Mouse (Mus musculus) kidney, adult 18-20 months (tissue): ENCODE results near the gene Ivd.

Experiments
- DNase-seq: peaks from one replicate; pipeline ENCODE4 v3.0.0; 2021

The Ivd gene

DNA sequence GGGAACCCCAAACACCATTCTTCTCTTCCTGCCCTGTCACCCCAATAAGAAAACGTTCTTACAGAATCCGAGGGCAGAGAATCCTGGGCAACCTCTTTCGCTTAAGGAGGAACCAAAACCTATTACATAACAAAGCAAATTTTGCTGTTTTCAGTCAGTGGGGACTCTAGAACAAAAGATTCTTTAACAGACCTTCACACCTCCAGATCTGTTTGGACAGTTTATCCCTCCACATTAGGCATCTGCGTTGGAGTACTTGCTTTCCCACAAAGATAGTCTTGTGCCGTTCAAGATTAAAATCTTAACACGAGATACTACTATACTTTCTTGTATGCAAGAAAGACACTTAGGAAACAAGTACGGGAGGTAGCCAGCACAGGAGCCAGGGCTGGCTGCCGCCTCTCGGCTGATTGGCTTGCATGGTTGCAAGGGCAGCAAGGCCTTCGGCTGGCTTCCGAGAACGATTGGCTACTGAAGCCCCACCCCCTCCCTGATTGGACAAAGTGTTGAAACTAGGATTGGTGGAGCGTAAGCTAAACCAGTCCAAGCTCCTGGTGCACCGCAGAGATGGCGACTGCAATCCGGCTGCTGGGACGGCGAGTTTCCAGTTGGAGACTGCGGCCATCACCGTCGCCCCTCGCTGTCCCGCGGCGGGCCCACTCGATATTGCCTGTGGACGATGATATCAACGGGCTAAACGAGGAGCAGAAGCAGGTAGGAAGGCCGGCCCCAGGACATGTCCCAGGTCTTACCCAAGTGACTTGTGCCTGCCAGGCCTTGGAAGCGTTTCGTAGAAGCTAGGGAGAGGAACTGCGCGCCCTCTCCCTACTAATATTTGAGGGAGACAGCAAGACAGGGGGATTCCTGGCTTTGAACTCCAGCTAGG is at the start of gene Ivd:
TSS of gene Ivd (plus strand) at position 501 of the 886 bp plus-strand sequence.
- peak; percentile 92 for DNase-seq

DNA sequence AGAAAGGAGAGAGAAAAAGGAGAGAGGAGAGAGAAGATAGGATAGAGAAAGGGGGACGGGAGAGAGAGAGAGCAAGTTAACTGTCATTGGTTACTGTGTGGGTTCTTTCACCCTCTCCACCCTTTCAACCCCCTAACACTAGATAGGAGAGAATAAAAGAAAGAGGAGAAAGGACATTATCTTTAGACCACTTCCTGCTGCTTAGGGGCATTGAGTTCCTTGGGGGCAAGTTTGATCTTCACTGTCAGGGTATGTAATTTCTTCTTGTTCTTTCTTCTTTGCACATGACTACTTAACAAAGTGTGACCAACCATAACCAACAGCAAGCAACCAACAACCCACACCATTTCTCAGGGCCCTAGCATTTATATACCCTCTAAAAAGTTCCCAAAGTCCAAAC is 49.0 kb upstream of the Ivd start:
- no peak for DNase-seq

DNA sequence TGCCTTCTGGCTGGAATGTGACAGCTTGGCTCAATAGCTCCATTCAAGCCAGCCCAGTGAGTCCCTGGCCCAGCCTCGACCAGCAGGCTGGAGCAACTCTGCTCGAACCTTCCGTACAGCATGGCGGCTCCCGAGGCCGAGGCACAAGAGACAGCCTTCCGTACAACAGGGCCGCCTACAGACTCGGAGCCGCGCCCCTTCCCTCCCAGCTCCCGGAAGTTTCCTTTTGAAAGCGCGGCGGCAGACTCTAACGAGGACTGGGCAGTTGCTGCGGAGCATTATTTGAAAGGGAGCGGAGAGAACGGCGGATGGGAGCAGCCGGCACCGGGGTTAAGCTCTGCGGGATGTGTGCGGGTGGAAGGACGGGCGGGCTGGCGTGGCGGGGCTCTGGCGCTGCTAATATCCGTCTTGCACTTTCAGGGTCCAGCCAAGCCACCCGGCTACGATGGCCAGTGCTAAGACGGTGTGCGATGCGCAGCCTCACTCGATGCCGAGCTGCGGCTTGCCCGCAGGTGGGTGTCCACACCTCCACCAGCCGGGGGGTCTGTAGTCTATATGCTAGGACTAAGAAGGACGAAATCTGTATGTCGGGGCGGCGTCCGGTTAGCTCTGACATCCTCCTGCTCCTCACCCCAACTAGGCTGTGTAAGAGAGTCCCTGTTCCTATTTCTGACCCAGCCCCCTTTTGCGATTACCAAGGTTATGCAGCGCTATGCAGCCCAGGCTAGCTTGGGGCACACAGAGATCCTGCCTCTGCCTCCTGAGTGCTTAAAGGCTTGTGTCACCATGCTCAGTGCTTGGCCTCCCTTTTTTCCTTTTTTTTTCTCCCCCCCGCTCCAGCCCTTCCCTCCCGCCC is 47.5 kb upstream of the Ivd start, which contains the start of gene Knstrn:
TSS of gene Knstrn (plus strand) at position 23 of the 856 bp plus-strand sequence.
- DNase-seq: peak; percentile 89

DNA sequence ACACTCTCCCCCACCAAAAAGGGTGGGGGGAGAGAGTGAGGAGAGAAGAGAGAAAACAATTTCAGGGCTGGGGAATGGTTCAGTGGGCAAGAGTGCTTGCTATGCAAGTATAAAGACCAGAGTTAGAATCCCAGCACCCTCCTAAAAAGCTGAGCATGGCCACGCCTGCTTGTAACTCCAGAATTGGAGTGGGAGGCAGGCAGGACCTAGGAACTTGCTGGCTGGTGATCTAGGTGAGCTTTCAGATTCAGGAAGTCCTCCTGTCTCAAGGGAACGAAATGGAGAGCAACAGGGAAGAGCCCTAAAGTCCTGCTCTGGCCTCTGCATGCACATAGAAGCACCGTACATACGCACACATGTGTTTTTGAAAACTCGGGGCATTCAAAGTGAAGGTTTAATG is 39.0 kb upstream of the Ivd start:
- no peak for DNase-seq

DNA sequence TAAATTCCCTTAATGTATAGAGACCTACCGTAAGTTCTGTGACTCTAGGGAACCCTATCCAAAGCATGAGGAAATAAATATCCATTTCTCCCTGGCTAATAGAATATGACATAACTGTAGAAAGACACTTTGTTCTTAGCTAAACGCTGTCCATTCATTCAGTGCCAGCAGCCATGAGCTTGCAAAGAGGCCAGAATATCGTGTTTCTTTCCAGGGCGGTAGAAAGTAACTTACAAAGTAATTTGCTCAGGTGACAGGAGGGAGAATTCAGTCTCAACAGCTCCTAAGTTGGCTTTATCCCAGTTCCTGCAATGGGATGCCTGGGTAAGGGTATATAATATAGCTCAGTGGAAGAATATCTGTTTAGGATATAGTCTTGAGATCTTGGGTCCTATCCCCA is 37.4 kb upstream of the Ivd start:
- no peak for DNase-seq

DNA sequence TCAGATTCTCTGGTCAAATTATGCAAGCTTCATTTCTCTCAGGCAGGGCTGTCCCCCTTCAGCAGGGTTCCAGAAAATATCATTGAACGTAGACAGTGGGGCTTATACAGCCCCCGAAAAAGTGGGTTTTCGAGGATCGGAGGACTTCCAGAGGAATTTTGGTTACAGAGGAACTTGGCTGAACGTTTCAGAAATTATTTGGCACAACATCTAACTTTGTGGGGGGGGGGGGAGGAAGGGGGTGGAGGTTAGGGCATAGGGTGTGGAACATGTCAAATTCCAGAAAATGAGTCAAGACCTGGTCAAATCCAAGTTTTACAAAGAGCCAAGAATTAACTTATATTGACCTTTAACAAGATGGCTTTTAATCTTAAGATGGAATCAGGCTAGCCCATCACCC is 32.7 kb upstream of the Ivd start:
- DNase-seq: no peak

DNA sequence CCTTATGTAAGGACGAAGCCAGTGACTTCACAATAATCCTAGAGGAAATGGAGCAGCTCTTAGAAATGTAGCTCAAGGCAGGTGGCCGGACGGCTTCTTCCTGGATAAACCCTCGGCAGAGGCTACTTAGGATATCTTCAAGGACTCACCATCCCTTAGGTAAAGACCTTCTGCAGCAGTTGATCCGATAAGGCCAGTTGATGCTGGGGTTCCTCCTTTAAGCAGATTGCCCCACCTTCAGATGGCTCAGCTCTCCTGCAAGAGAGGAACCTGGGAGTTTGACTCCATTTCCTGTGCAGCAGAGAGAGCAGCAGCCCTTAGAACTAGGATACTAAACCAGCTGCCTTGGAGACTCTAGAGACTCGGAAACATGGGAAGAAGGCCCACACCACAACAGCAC is 27.7 kb upstream of the Ivd start:
- no peak for DNase-seq

DNA sequence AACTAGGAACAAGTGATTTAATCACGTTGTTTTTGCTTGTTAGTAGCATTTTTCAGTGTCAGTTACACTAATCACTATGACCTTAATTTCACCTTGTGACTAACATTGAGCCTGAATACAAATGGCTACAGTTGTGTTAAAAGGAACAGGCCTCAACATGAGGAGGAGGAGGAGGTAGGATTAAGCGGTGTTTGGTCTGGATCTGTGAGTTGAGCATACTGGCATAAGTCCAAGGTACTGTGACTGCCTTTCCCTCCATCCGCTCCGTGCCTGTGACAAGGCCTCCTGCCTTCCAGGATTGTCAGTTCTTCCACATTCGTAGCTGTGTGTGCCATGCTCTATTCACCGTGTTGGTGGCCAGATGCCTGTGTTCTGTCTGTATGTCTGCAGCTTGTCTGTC is 26.6 kb upstream of the Ivd start:
- DNase-seq: no peak

DNA sequence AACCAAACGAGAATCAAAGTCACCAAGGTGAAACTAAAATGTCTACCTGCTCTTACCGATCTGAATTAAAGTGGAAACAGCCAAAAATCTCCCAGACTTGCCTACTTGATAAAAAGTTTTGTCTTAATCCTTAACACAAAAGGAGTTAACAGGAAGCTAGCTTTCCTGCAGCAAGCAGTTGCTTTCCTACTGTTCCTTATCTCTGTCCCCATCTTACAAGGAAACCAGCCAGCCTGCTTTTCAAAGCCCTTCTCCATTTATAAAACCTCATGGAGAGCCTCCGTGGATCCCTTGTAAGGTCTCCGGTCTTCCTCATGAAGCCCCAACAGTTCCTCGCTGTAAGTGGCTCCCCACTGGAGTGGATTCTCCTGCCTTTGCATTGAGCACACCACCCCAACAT is 23.4 kb upstream of the Ivd start:
- no peak for DNase-seq

DNA sequence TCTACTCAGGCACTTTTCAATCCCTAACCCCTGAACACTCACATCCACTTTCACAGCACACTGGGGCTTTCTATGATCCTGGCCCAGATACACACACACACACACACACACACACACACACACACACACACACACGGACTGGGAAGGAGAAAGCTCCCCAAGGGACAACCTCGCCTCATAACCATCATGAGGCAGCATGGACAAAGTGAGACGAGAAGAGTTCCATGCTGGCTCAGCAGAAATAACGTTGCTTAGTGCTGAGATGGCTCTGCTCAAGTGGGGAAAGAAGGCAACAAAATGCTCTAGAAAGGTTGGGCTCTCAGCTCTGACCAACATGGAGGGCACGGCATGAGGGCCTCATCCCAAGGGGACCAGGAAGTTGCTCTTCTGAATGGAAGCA is 20.6 kb upstream of the Ivd start:
- no peak for DNase-seq

DNA sequence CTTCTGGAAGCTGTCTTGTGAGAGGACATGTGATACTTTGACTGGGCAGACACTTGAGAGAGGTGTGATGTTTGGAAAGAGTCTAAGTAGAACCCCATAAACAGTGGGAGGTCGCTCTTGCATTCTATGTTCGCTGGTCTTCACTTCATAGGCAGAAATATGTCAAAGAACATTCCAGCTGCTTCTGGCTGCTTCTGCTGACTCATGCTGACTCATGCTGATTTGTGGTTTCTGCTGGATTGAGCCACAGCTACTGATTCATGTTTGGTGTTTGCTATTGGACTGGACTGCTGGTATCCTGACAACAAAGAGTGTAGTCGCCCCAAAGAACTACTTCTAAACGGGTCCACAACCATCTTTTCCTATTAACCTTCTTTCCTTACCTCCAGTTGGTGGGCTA is 20.0 kb upstream of the Ivd start:
- no peak for DNase-seq

DNA sequence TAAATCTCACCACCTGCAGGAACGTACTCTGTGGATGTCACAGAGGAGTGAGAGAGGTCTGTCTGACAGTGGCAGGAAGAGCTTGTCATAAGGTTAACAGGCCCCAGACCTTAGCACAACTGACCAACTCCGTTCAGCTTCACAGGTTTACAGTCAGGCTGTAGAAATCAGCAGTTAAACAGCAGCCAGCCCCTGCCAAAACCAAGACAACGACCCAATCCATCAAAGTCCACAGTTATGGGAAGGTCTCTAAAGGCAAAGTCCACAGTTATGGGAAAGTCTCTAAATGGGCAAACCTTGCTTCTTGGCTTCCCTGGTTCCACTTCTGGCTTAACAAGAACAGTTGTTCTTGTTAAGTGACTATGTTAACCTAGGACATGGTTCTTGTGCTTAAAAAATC is 17.3 kb upstream of the Ivd start:
- peak; percentile 30 for DNase-seq

DNA sequence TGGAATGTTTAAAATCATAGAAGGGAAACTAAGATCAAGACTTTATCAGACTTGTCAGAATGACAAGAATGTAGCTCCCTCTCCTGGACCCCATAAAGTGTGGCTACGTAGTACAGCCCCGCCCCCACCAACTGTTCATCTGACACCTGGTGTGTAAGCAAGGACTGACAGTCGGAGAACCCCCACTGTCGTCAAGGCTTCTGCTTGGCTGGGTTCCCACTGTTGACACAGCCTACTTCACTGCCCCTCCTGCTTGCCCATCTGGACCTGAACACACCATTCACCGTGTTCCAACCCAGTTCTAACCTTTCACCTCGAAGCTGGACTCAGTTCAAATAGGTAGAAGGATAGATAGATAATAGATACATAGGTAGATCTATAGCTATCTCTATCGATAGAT is 15.5 kb upstream of the Ivd start:
- DNase-seq: peak; percentile 57

DNA sequence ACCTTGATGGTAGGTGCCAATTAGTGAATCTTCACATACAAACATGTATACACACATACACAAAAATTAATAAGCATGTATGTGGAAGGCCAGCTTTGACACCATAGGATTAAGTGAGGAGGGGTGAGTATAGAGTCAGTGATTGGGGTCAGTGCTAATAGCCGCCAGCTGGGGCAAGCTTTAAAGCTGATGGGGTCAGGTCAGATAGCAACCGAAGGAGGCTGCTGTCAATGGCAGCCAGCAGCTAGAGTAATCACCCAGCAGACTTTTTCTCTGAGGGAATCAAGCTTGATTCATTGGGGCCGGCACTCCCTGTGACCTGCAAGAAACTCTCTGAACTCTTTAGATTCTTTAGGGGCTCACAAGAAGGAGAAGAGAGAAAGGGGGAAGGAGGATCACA is 10.0 kb upstream of the Ivd start:
- DNase-seq: no peak

DNA sequence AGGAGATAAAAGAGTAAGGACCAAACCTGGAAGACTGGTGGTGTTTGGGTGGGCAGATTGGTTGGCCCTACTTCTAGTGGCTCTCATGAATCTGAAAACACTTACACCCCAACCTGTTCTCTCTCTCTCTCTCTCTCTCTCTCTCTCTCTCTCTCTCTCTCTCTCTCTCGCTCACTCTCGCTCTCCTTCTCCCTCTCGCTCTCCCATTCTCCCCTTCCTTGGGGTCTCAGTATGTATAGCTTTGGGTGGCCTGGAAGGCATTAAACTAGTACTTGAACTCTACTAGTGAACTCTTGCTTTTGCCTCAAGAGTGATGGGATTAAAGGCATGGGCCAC is 554 bp downstream of the Ivd start:
- DNase-seq: no peak

DNA sequence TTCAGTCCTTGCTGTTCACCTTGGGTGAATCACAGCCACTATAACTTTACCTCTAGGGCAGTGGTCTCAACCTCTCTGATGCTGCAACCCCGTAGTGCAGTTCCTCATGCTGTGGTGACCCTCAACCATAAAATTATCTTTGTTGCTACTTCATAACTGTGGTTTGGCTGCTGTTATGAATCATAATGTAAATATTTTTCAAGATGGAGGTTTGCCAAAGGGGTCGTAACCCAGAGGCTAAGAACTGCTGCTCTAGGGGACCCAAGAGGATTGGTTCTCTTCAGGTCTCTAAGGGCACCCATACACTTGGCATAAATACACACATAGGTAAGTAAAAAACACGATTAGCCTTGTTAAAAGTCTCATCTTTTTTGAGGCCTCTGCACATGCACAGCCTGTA is 8.8 kb downstream of the Ivd start:
- DNase-seq: no peak

DNA sequence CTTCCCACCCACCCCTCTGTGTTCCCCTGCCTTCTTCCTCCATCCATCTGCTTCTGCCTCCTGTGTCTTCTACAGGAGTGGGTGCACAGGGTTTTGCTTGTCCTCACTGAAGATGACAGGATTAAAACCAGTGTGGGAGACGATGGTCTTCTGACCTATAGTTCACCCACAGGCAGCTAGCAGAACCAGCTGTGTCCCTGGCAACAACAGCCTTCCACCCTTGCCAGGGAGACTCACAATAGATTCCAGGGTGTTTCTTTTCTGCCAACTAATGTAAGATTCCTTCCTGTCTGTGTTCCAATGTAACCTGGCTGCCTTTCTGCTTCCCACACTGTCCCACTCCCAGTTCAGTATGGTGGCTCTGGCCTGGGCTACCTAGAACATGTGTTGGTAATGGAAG is 9.3 kb downstream of the Ivd start:
- no peak for DNase-seq

DNA sequence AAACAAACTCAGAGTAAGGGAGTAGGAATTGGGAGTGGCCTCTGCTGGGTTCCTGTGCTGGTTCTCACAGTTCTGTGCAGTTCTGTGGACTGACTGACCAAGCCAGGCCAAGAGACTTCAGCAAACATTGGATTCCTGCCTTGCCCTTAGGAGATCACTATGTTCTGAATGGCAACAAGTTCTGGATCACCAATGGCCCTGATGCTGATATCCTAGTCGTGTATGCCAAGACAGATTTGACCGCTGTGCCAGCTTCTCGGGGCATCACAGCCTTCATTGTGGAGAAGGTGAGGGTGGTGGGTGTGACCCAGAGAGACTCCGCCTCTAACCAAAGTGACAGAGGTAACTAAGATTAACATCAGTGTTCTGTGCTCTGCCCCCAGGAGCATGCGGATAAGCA is 11.3 kb downstream of the Ivd start:
- DNase-seq: no peak

DNA sequence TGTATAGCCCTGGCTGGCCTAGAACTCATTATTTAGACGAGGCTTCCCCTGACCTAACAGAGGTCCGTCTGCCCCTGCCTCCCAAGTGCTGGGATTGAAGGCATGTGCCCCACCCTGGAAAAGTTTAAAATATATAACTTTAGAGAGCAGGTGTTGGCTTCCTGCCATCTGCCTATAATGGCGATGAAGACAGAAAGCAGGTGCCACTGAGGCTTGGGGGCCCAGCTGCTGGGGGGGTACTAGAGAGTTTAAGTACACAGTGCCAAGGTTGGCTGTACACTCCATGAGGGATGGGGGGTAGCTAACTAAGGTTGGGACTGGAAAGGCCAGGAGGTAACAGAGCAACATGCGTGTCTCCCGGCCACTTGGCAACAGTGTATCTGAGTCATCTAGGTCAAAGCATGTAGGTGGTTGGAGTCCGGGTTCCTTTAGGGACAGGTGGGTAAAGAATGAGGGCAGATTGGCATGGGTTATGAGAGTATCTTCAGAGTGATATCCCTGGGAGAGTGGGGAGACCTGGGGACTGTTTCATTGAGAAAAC is 12.2 kb downstream of the Ivd start:
- DNase-seq: no peak

DNA sequence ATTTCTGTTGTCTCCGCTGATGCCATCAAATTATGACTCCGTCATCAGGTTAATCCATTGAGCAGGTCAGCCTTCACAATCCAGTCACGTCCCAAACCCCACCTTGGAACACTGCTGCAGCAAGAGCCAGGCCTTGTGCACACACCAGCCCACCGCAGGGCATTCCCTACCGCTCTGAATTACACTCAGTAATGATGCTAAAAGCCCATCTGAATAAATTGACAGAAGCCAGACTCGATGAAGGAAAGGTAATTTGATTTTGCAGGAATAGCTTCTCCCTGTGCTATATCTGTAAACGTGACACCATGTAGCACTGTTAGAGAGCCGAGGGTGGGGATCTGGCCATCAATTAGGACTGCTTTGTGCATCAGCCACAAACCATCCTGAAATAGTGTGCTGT is 13.6 kb downstream of the Ivd start:
- DNase-seq: no peak

DNA sequence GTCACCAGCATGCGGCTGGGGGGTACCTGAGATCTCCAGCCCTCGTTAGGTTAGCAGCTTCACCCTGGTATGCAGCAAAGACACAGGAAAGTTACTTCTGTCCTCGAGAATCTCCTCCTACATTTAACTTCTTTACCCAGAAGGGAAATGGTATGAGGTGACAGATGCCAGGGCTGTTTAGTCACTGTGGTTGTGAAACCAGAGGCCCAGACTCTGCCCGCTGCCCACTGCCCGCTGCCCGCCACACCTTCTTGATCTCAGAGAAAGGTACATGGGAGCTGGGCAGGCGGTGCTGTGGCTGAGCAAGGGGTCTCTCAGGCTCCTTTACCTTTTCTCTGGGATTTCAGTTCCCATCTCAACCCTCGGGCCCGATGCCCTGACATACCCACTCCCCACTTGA is 14.7 kb downstream of the Ivd start:
- no peak for DNase-seq

DNA sequence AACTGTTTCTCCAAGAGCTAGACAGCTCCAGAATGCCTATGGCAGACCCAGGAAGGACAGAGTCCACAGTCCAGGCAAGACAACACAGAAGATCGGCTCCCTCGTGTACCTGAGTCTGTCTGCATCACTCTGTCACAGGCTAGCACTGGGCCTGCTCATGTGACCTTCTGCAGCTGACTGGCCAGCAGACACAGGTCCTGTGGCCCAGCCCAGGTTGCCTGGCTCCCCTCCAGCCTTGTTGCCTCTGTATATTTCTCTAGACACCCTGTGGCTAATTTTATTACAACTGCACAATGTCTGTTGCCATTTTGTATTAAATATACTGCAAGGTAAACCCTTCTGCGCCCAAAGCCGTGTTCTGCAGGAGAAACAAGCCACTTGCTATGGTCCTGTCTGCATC is 19.3 kb downstream of the Ivd start:
- DNase-seq: peak; percentile 51

DNA sequence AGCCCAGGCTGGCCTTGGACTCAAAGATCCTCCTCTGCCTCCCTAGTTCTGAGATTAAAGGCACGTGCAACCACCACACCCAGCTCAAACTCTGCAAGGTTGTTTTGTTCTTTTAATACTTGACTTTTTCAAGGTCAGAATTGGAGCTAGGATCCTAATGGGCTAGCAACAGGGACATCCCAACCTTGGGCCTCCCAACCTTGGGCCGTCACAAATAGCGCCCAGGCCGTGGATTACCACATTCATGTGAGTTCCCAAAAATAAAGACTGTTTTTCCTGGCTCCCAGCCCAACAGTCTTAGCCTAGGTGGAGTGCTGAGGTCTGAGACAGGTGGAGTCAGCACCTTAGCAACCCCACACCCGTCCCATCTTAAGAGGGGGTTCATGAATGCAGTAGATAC is 20.2 kb downstream of the Ivd start:
- no peak for DNase-seq
